ENCODE assay signal across 19 mouse cellular contexts in the genomic region with DNA sequence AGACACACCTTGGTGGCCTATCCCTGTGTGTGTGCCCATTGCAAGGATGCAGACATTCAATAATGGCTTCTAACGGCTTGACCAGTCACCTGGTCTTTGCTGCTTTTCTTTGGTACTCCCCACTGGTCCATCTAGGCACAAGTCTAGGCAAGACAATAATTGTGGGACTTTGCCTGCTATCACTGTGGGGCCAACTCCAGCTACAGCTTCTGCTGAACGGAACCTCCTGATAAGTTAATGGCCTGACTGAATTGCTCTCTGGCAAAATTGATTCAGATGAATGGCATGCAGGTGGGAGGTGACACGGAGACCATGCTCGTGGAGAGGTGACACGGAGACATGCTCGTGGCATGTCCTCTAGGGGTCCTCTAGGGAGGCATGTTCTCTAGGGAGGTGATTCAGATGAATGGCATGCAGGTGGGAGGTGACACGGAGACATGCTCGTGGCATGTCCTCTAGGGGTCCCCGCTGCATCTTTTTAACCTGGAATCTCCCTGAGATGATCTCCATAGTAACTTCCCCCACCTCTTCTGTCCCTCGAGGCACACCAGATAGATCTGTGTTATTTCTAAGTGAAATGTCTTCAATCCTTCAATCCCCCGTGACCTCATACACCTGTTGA. TPM values are rescaled to one million over a fixed set of nuclear protein-coding genes. Genes with fewer than 3 reads are reported as not detected.
A peak's percentile ranks its signal among the peaks of the same experiment; 100 is the strongest.
DNase-seq lines count a peak whose midpoint lies in the region; ATAC-seq and TF ChIP-seq lines count a peak whose summit lies in the region.
"Had no signal": no experiment of that assay in that cellular context is flagged by ENCODE, and none has a peak within 500 bp of the region (broad histone marks: within the 10 kb centered on the region; RNA-seq: fewer than 3 reads in every experiment).

No protein-coding gene starts in this region.

- peak; percentile 55 for TF ChIP-seq RAD21 in CH12.LX (IDR thresholded peaks at IDR 0.05; ENCODE audit: low read depth, low read length)

- DNase-seq in liver (no peak), CH12.LX (ENCODE audit: extremely low read depth) (peak; percentile 72), Patski (ENCODE audit: low read depth, low spot score) (no peak)
- DNase-seq in T-cell, adult 2 months (ENCODE audit: low spot score), result no peak
- DNase-seq in testis, postnatal 10 days (ENCODE audit: low spot score), result no peak
- DNase-seq in heart, adult 8-10 months (ENCODE audit: low spot score), result no peak
- DNase-seq: adrenal gland, adult 8-10 months; cerebellum, adult 8-10 months; gastrocnemius, postnatal 10 days; heart, postnatal 4 days; liver, embryonic 13.5 days; retina, postnatal 1 day had no signal

- H3K4me2 ChIP-seq in liver, embryonic 12.5 days, result no peak overlapping the region
- no peak overlapping the region for H3K4me2 ChIP-seq in CH12.LX (ENCODE audit: insufficient read depth, low read depth, poor library complexity, severe bottlenecking)
- H3K4me2 ChIP-seq: forebrain, embryonic 15.5 days; liver, embryonic 13.5 days; neural tube, embryonic 13.5 days had no signal

- no peak overlapping the region for H3K27ac ChIP-seq in liver, embryonic 12.5 days
- H3K27ac ChIP-seq in CH12.LX (ENCODE audit: insufficient read depth, low read depth), result peak overlapping the region; percentile 59
- H3K27ac ChIP-seq: forebrain, embryonic 15.5 days; heart, embryonic 10.5 days; liver, embryonic 13.5 days; macrophage; neural tube, embryonic 13.5 days had no signal

- peaks cover 27% of the 10 kb centered on the region for H3K27me3 ChIP-seq in liver, embryonic 12.5 days (replicated peaks)
- H3K27me3 ChIP-seq in CH12.LX (replicated peaks), result no peaks in the 10 kb centered on the region
- no peaks in the 10 kb centered on the region for H3K27me3 ChIP-seq in Patski
- H3K27me3 ChIP-seq: forebrain, embryonic 15.5 days; neural tube, embryonic 13.5 days had no signal

- TF ChIP-seq CTCF in CH12.LX (conservative IDR thresholded peaks at IDR 0.05 in 1 of 2, IDR thresholded peaks at IDR 0.05 in 1 of 2; ENCODE audit: low read depth in 2 of 2, low read length in 2 of 2), result peak; percentile 27 to 61
- peak; percentile 28 for TF ChIP-seq CTCF in Patski (IDR thresholded peaks at IDR 0.05)

- no peak overlapping the region for H3K4me3 ChIP-seq in liver, embryonic 12.5 days
- H3K4me3 ChIP-seq in CH12.LX (replicated peaks in 1 of 3; ENCODE audit: low read depth in 2 of 3, low read length in 2 of 3, poor library complexity in 1 of 3), result no peak overlapping the region
- H3K4me3 ChIP-seq: forebrain, embryonic 15.5 days; heart, embryonic 10.5 days; liver, embryonic 13.5 days; neural tube, embryonic 13.5 days had no signal

- no peaks in the 10 kb centered on the region for H3K9me3 ChIP-seq in liver, embryonic 12.5 days (replicated peaks)
- H3K9me3 ChIP-seq in CH12.LX (replicated peaks; ENCODE audit: low read length), result peaks cover 6% of the 10 kb centered on the region
- H3K9me3 ChIP-seq: forebrain, embryonic 15.5 days; heart, embryonic 10.5 days; liver, embryonic 13.5 days; neural tube, embryonic 13.5 days had no signal

- peaks cover 19% of the 10 kb centered on the region for H3K4me1 ChIP-seq in liver, embryonic 12.5 days
- peaks cover 24 to 49% of the 10 kb centered on the region in 2 experiments for H3K4me1 ChIP-seq in CH12.LX (ENCODE audit: control insufficient read depth in 1 of 2, insufficient read depth in 2 of 2)

- H3K36me3 ChIP-seq in liver, embryonic 12.5 days, result no peaks in the 10 kb centered on the region
- no peaks in the 10 kb centered on the region for H3K36me3 ChIP-seq in CH12.LX (replicated peaks in 1 of 2; ENCODE audit: control insufficient read depth in 1 of 2, insufficient read depth in 1 of 2, low read length in 1 of 2)
- H3K36me3 ChIP-seq: forebrain, embryonic 15.5 days; heart, embryonic 10.5 days; liver, embryonic 13.5 days; neural tube, embryonic 13.5 days had no signal

- H3K79me2 ChIP-seq in CH12.LX (replicated peaks; ENCODE audit: control insufficient read depth, extremely low read depth, insufficient read depth, poor library complexity, severe bottlenecking), result no peaks in the 10 kb centered on the region

- 42% methylated on average over 11 of the region's 11 CpGs for WGBS in liver, embryonic 12.5 days (ENCODE audit: insufficient replicate concordance)

- no peak overlapping the region for H3K9ac ChIP-seq in liver, embryonic 12.5 days
- no peak overlapping the region for H3K9ac ChIP-seq in CH12.LX (ENCODE audit: insufficient read depth, low read depth)
- H3K9ac ChIP-seq: forebrain, embryonic 15.5 days; liver, embryonic 13.5 days; neural tube, embryonic 13.5 days had no signal

- POLR2A ChIA-PET in Patski (lab: Charles Lee), result no interaction called here

- peak; percentile 53; the same call in 1 of the 2 replicates for TF ChIP-seq EP300 in CH12.LX (IDR thresholded peaks at IDR 0.05; ENCODE audit: low read length)

- in situ Hi-C loops in CH12.LX (cut with MboI; ENCODE audit: low pct_ligation_motif_present, low pct_unique_long_range_greater_than_20kb, low sequenced_read_pairs) (loop anchor here (5.0 to 25.0 kb wide), 2 partner anchors 104 to 414 kb away; no protein-coding TSS in a partner anchor), Patski (cut with MboI; ENCODE audit: low pct_unique_long_range_greater_than_20kb) (loop anchor here (10.0 to 25.0 kb wide), 2 partner anchors 556 to 714 kb away; no protein-coding TSS in a partner anchor)

- TF ChIP-seq POLR2A in CH12.LX (IDR thresholded peaks at IDR 0.05; ENCODE audit: low read depth, low read length), result no peak

- dilution Hi-C loops in CH12.LX (cut with MboI; ENCODE audit: extremely low pct_ligation_motif_present, extremely low pct_unique_long_range_greater_than_20kb, low sequenced_read_pairs), result no loop called here

- CTCF ChIA-PET in Patski (lab: Charles Lee), result interaction anchor here (0.8 to 2.0 kb wide), 2 partner anchors 103 to 110 kb away, joined by 3 to 6 read pairs; no protein-coding TSS in a partner anchor

- ATAC-seq in liver, embryonic 12.5 days, result 0 out of 2 replicates have a peak, but pooled peaks have one; percentile 13
- no peak for ATAC-seq in Patski
- peak; percentile 31; the same call in 1 of the 2 replicates for ATAC-seq in neutrophil, adult 5-6 weeks (ENCODE audit: extremely low read depth, insufficient number of reproducible peaks, low FRiP score, poor library complexity, severe bottlenecking)
- ATAC-seq: forebrain, embryonic 15.5 days; midbrain, embryonic 16.5 days had no signal

TF ChIP-seq in CH12.LX, 34 proteins besides CTCF, POLR2A, EP300 and RAD21:
- TF ChIP-seq MYC (IDR thresholded peaks at IDR 0.05; ENCODE audit: low read depth, low read length) (peak; percentile 82), ETS1 (conservative IDR thresholded peaks at IDR 0.05; ENCODE audit: low read depth, low read length) (peak; percentile 44), E2F4 (IDR thresholded peaks at IDR 0.05; ENCODE audit: insufficient replicate concordance, low read depth, low read length) (no peak), ZKSCAN1 (IDR thresholded peaks at IDR 0.05; ENCODE audit: borderline replicate concordance, low read depth, low read length) (no peak), NELFE (IDR thresholded peaks at IDR 0.05; ENCODE audit: low read depth, low read length) (no peak), MAZ (IDR thresholded peaks at IDR 0.05; ENCODE audit: low read depth, low read length) (0 out of 2 replicates have a peak, but pooled peaks have one; percentile 31), MAX (IDR thresholded peaks at IDR 0.05; ENCODE audit: low read length) (peak; percentile 27; the same call in 1 of the 2 replicates), MXI1 (IDR thresholded peaks at IDR 0.05; ENCODE audit: low read depth, low read length) (peak; percentile 80), MEF2A (IDR thresholded peaks at IDR 0.05; ENCODE audit: borderline replicate concordance, low read depth, low read length) (peak; percentile 48; the same call in 1 of the 2 replicates), JUN (IDR thresholded peaks at IDR 0.05; ENCODE audit: insufficient read depth, low read depth, low read length) (no peak), ELF1 (IDR thresholded peaks at IDR 0.05; ENCODE audit: low read depth, low read length) (no peak), SMC3 (IDR thresholded peaks at IDR 0.05; ENCODE audit: low read depth, low read length) (peak; percentile 29; the same call in 1 of the 2 replicates), BHLHE40 (IDR thresholded peaks at IDR 0.05; ENCODE audit: low read depth, low read length) (peak; percentile 36; the same call in 1 of the 2 replicates), TCF12 (IDR thresholded peaks at IDR 0.05; ENCODE audit: low read depth, low read length) (peak; percentile 63; the same call in 1 of the 2 replicates), ZC3H11A (IDR thresholded peaks at IDR 0.05; ENCODE audit: low read depth, low read length) (no peak), SIN3A (IDR thresholded peaks at IDR 0.05; ENCODE audit: low read length) (0 out of 2 replicates have a peak, but pooled peaks have one; percentile 31), IRF4 (IDR thresholded peaks at IDR 0.05; ENCODE audit: low read depth, low read length) (peak; percentile 31; the same call in 1 of the 2 replicates)

RNA-seq across cellular contexts. Expression of gene Nfyb, which starts 34.5 kb away (rescaled TPM):
- polyA plus RNA-seq in liver, embryonic 12.5 days (2016; fragmentation: Nextera tagmentation; extraction: Ambion mirVana), result 39.4 and 40.4 TPM in 2 replicates
- total RNA-seq in CH12.LX (2012; rRNA removed) (26.6 and 27.2 TPM in 2 replicates), CH12.LX (2014; rRNA removed) (39.6 and 45.4 TPM in 2 replicates)
- polyA plus RNA-seq in CH12.LX (2012; ENCODE audit: insufficient read length, low read depth) (24.0 and 25.0 TPM in 2 replicates), Patski (2021) (28.5 TPM)
- total RNA-seq in neutrophil, adult 5-6 weeks (2017), result 66.2 and 66.4 TPM in 2 replicates
- 10 to 100 TPM; 13.0 to 16.0 (median 14.5) TPM for total RNA-seq in heart, adult 8-10 months (2022)

RNA-seq across cellular contexts. Expression of gene Txnrd1, which starts 35.3 kb away (rescaled TPM):
- polyA plus RNA-seq in liver, embryonic 12.5 days (2016; fragmentation: Nextera tagmentation; extraction: Ambion mirVana), result 106 and 108 TPM in 2 replicates
- total RNA-seq in CH12.LX (2012; rRNA removed), result 92.1 and 106 TPM in 2 replicates
- total RNA-seq in CH12.LX (2014; rRNA removed), result 133 and 147 TPM in 2 replicates
- polyA plus RNA-seq in CH12.LX (2012; ENCODE audit: insufficient read length, low read depth), result 254 and 256 TPM in 2 replicates
- polyA plus RNA-seq in Patski (2021), result 124 TPM
- total RNA-seq in neutrophil, adult 5-6 weeks (2017), result 35.6 and 42.0 TPM in 2 replicates
- total RNA-seq in heart, adult 8-10 months (2022), result 10 to 100 TPM; 57.3 to 65.7 (median 59.4) TPM
